Mouse (Mus musculus) brain, adult 10 weeks (tissue): ENCODE data around the gene 1700008O03Rik. TPM values are rescaled to one million over a fixed set of nuclear protein-coding genes. Genes with fewer than 3 reads are reported as not detected.

Experiments
- polyA plus RNA-seq: library from polyadenylated mRNA; stranded (reverse); fragments of 350-450 nt; fragmentation: Illumina TruSeq; extraction: RNeasy Lipid Tissue Mini Kit (QIAGEN cat#74804); gene quantifications from one replicate; pipeline ENCODE4 v1.2.3, GENCODE M21; 2015; ENCODE audit warnings: low read depth, low replicate concordance

The 1700008O03Rik gene
- polyA plus RNA-seq, result 2.1 TPM

DNA sequence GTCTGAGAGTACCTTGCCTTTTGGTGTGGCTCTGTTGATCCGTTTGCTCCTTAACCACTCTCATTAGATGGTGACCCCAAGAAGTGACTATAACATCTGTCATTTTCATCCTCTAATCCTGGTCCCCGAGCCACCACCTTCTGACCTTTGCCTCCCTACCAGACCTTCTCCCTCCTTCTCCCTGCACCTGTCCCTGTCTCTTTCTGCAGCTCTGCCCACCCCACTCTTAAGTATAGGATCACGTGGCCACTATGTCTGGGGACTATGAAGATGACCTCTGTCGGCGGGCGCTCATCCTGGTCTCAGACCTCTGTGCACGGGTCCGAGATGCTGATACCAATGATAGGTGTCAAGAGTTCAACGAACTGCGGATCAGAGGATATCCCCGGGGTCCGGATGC, at the start of gene 1700008O03Rik:
Gene 1700008O03Rik (minus strand): TSS at position 101 of the 400 bp plus-strand sequence.

GRCm38 (mm10) chr7:44428968-44429521, 43.4 kb upstream of the 1700008O03Rik start, which contains the start of gene Lrrc4b:
Gene Lrrc4b, plus strand, starts transcription at chr7:44429018.

GRCm38 (mm10) chr7:44383980-44384715, 1.5 kb downstream of the 1700008O03Rik start, which contains the start of gene Syt3:
Gene Syt3, plus strand, starts transcription at chr7:44384102.

Other genes starting within 250 kb of the 1700008O03Rik start
- gene Klk1b16, start 249.1 kb downstream of the 1700008O03Rik start, polyA plus RNA-seq, result not detected
- not detected for gene Klk1b24, start 197.6 kb downstream of the 1700008O03Rik start, polyA plus RNA-seq
- not detected for gene Klk1b3, start 187.6 kb downstream of the 1700008O03Rik start, polyA plus RNA-seq
- not detected for gene Klk1b4, start 178.4 kb downstream of the 1700008O03Rik start, polyA plus RNA-seq
- not detected for gene Klk1b5, start 169.9 kb downstream of the 1700008O03Rik start, polyA plus RNA-seq
- gene Klk1, start 160.5 kb downstream of the 1700008O03Rik start, polyA plus RNA-seq, result not detected
- gene Gm36864, start 149.6 kb downstream of the 1700008O03Rik start, polyA plus RNA-seq, result not detected
- gene 1700028J19Rik, start 139.1 kb downstream of the 1700008O03Rik start, polyA plus RNA-seq, result 1.4 TPM
- gene 2410002F23Rik, start 139.1 kb downstream of the 1700008O03Rik start, polyA plus RNA-seq, result 69.9 TPM
- gene Acp4, start 128.4 kb downstream of the 1700008O03Rik start, polyA plus RNA-seq, result not detected
- gene Gm15517, start 124.4 kb downstream of the 1700008O03Rik start, polyA plus RNA-seq, result not detected
- 3.5 TPM for gene Clec11a, start 78.9 kb downstream of the 1700008O03Rik start, polyA plus RNA-seq
- 128 TPM for gene Shank1, start 75.6 kb downstream of the 1700008O03Rik start, polyA plus RNA-seq
- 52.4 TPM for gene Syt3, start 1.7 kb downstream of the 1700008O03Rik start, polyA plus RNA-seq
- 115 TPM for gene Lrrc4b, start 43.2 kb upstream of the 1700008O03Rik start, polyA plus RNA-seq
- gene Aspdh, start 79.6 kb upstream of the 1700008O03Rik start, polyA plus RNA-seq, result 4.1 TPM
- gene Josd2, start 82.2 kb upstream of the 1700008O03Rik start, polyA plus RNA-seq, result 128 TPM
- gene Emc10, start 110.7 kb upstream of the 1700008O03Rik start, polyA plus RNA-seq, result 221 TPM
- 11.4 TPM for gene Fam71e1, start 110.8 kb upstream of the 1700008O03Rik start, polyA plus RNA-seq
- 0.19 TPM for gene Mybpc2, start 138.8 kb upstream of the 1700008O03Rik start, polyA plus RNA-seq
- gene Spib, start 146.3 kb upstream of the 1700008O03Rik start, polyA plus RNA-seq, result not detected
- 9.0 TPM for gene Pold1, start 163.0 kb upstream of the 1700008O03Rik start, polyA plus RNA-seq
- gene Nr1h2, start 168.1 kb upstream of the 1700008O03Rik start, polyA plus RNA-seq, result 56.3 TPM
- not detected for gene Napsa, start 186.6 kb upstream of the 1700008O03Rik start, polyA plus RNA-seq
- 68.0 TPM for gene Kcnc3, start 204.8 kb upstream of the 1700008O03Rik start, polyA plus RNA-seq